Mouse (Mus musculus) fat pad, adult 2 months (tissue): ENCODE measurements around the gene Coil.

Experiments
- DNase-seq: peaks from one replicate; pipeline ENCODE4 v3.0.0-alpha.2; 2011; ENCODE audit warnings: low read depth, low spot score; ENCODE audit errors: extremely low read depth

The Coil gene

GRCm38 (mm10) chr11:89003078-89003477 is 33.0 kb downstream of the Coil start:
- DNase-seq, result no peak

- DNase-seq, result no peak
Measured at GRCm38 (mm10) chr11:89003726-89004125, 33.7 kb downstream of the Coil start.

- no peak for DNase-seq
Measured at GRCm38 (mm10) chr11:89005473-89005872, 35.4 kb downstream of the Coil start.

GRCm38 (mm10) chr11:89006404-89006803 is 36.4 kb downstream of the Coil start:
- DNase-seq, result no peak

GRCm38 (mm10) chr11:89007582-89007981 is 37.5 kb downstream of the Coil start:
- no peak for DNase-seq

- no peak for DNase-seq
Measured at GRCm38 (mm10) chr11:89009066-89009465, 39.0 kb downstream of the Coil start.

- no peak for DNase-seq
Measured at GRCm38 (mm10) chr11:89009496-89009895, 39.4 kb downstream of the Coil start.

GRCm38 (mm10) chr11:89012241-89012640 is 42.2 kb downstream of the Coil start:
- DNase-seq, result no peak

- no peak for DNase-seq
Measured at GRCm38 (mm10) chr11:89017514-89018182, 47.6 kb downstream of the Coil start.

GRCm38 (mm10) chr11:89020681-89021305 is 50.7 kb downstream of the Coil start:
- DNase-seq, result no peak

GRCm38 (mm10) chr11:89021687-89022086 is 51.6 kb downstream of the Coil start:
- DNase-seq, result no peak

GRCm38 (mm10) chr11:89022120-89022731 is 52.2 kb downstream of the Coil start:
- DNase-seq, result no peak

GRCm38 (mm10) chr11:89023477-89023876 is 53.4 kb downstream of the Coil start:
- no peak for DNase-seq

GRCm38 (mm10) chr11:89024181-89024881 is 54.3 kb downstream of the Coil start:
- DNase-seq, result no peak

- no peak for DNase-seq
Measured at GRCm38 (mm10) chr11:89025603-89026002, 55.6 kb downstream of the Coil start.

- DNase-seq, result no peak
Measured at GRCm38 (mm10) chr11:89026117-89026516, 56.1 kb downstream of the Coil start.

GRCm38 (mm10) chr11:89027955-89028361 is 57.9 kb downstream of the Coil start:
- no peak for DNase-seq

- DNase-seq, result no peak
Measured at GRCm38 (mm10) chr11:89028871-89029405, 58.9 kb downstream of the Coil start.

- no peak for DNase-seq
Measured at GRCm38 (mm10) chr11:89030552-89030951, 60.5 kb downstream of the Coil start.

- no peak for DNase-seq
Measured at GRCm38 (mm10) chr11:89031189-89031588, 61.1 kb downstream of the Coil start.

GRCm38 (mm10) chr11:89034592-89034991 is 64.5 kb downstream of the Coil start:
- DNase-seq, result no peak
